Mouse (Mus musculus) MEL (cell line): ENCODE measurements around the gene Tgds. TPM values are rescaled to one million over a fixed set of nuclear protein-coding genes. Genes with fewer than 3 reads are reported as not detected.

Experiments
- DNase-seq: peaks from one replicate; pipeline ENCODE4 v3.0.0; 2011; ENCODE audit warnings: low read depth, low spot score
- H3K27ac ChIP-seq: 2 replicates; pipeline ENCODE4 v1.5.1; 2012; ENCODE audit warnings: low read depth, mild to moderate bottlenecking, control low read depth, low read length, moderate library complexity; ENCODE audit not compliant: control insufficient read depth
- H3K27me3 ChIP-seq, 2 experiments: fragments of 150-350 bp in 1 of 2; sonication (generic) in 1 of 2; 2 replicates each; pipeline ENCODE4 v1.6.1; 2012; ENCODE audit warnings: low read length in 2 of 2, mild to moderate bottlenecking in 2 of 2, improper control_type of control experiment in 1 of 2, moderate library complexity in 1 of 2; ENCODE audit not compliant: insufficient read depth in 2 of 2, control insufficient read depth in 1 of 2
- H3K36me3 ChIP-seq, 2 experiments: 2 replicates each; pipeline ENCODE4 v1.6.1; 2012 to 2014; ENCODE audit warnings: low read length in 2 of 2, improper control_type of control experiment in 1 of 2, inconsistent platforms in 1 of 2, mild to moderate bottlenecking in 1 of 2; ENCODE audit not compliant: insufficient read depth in 2 of 2, control insufficient read depth in 1 of 2
- H3K4me1 ChIP-seq, 2 experiments: fragments of 150-350 bp in 1 of 2; sonication (generic) in 1 of 2; 2 replicates each; pipeline ENCODE4 v1.6.1; 2012; ENCODE audit warnings: low read length in 2 of 2, improper control_type of control experiment in 1 of 2, mild to moderate bottlenecking in 1 of 2; ENCODE audit not compliant: insufficient read depth in 2 of 2, control insufficient read depth in 1 of 2
- H3K4me3 ChIP-seq, 2 experiments: fragments of 150-350 bp in 1 of 2; sonication (generic) in 1 of 2; 2 replicates each; pipeline ENCODE4 v1.5.1; 2012; ENCODE audit warnings: low read depth in 2 of 2, low read length in 2 of 2, mild to moderate bottlenecking in 2 of 2, moderate library complexity in 2 of 2, control low read depth in 1 of 2, improper control_type of control experiment in 1 of 2; ENCODE audit not compliant: control insufficient read depth in 1 of 2, insufficient read depth in 1 of 2
- H3K79me2 ChIP-seq: 2 replicates; pipeline ENCODE4 v1.6.1; 2012; ENCODE audit warnings: mild to moderate bottlenecking, low read length, moderate library complexity; ENCODE audit not compliant: control insufficient read depth, poor library complexity, insufficient read depth
- H3K9ac ChIP-seq: 2 replicates; pipeline ENCODE4 v1.6.1; 2012; ENCODE audit warnings: low read depth, mild to moderate bottlenecking, control low read depth, low read length, moderate library complexity; ENCODE audit not compliant: control insufficient read depth, poor library complexity, severe bottlenecking
- H3K9me3 ChIP-seq: fragments of 150-350 bp; sonication (generic); replicated peaks from 2 replicates; pipeline ENCODE4 v1.6.1; 2012; ENCODE audit warnings: mild to moderate bottlenecking, low read length, improper control_type of control experiment, moderate library complexity; ENCODE audit not compliant: insufficient read depth
- CHD2 ChIP-seq: IDR thresholded peaks from 2 replicates; pipeline ENCODE4 v1.6.1; 2011; ENCODE audit warnings: low read length, improper control_type of control experiment
- ELF1 ChIP-seq: IDR thresholded peaks from 2 replicates; pipeline ENCODE4 v1.6.1; 2014; ENCODE audit warnings: low read depth, mild to moderate bottlenecking, inconsistent platforms, low read length, improper control_type of control experiment, moderate library complexity
- EP300 ChIP-seq, 2 experiments: IDR thresholded peaks; 2 replicates each; pipeline ENCODE4 v1.6.1; 2011; ENCODE audit warnings: improper control_type of control experiment in 2 of 2, low read length in 2 of 2, low read depth in 1 of 2, mild to moderate bottlenecking in 1 of 2
- ETS1 ChIP-seq: IDR thresholded peaks from 2 replicates; pipeline ENCODE4 v1.6.1; 2012; ENCODE audit warnings: low read depth, mild to moderate bottlenecking, inconsistent platforms, low read length, improper control_type of control experiment, moderate library complexity
- GABPA ChIP-seq: IDR thresholded peaks from 2 replicates; pipeline ENCODE4 v1.6.1; 2012; ENCODE audit warnings: low read depth, mild to moderate bottlenecking, inconsistent platforms, low read length, improper control_type of control experiment, moderate library complexity
- GATA1 ChIP-seq: IDR thresholded peaks from 2 replicates; pipeline ENCODE4 v1.6.1; 2011; ENCODE audit warnings: low read depth, low read length, improper control_type of control experiment
- KAT2A ChIP-seq: conservative IDR thresholded peaks from 2 replicates; pipeline ENCODE4 v1.6.1; 2012; ENCODE audit warnings: low read depth, low read length, improper control_type of control experiment, inconsistent platforms
- MAX ChIP-seq: IDR thresholded peaks from 2 replicates; pipeline ENCODE4 v1.6.1; 2011; ENCODE audit warnings: low read length, improper control_type of control experiment
- MEF2A ChIP-seq: IDR thresholded peaks from 2 replicates; pipeline ENCODE4 v1.6.1; 2014; ENCODE audit warnings: low read depth, mild to moderate bottlenecking, inconsistent platforms, low read length, improper control_type of control experiment; ENCODE audit not compliant: poor library complexity, insufficient replicate concordance, severe bottlenecking; ENCODE audit errors: extremely low read depth
- NELFE ChIP-seq: IDR thresholded peaks from 2 replicates; pipeline ENCODE4 v1.6.1; 2011; ENCODE audit warnings: low read depth, low read length, improper control_type of control experiment
- POLR2AphosphoS2 ChIP-seq: IDR thresholded peaks from 2 replicates; pipeline ENCODE4 v1.6.1; 2011; ENCODE audit warnings: low read length, improper control_type of control experiment
- POLR2AphosphoS5 ChIP-seq: IDR thresholded peaks from 2 replicates; pipeline ENCODE4 v1.6.1; 2012; ENCODE audit warnings: low read depth, borderline replicate concordance, mild to moderate bottlenecking, inconsistent platforms, low read length, moderate library complexity, mixed read lengths
- RAD21 ChIP-seq: IDR thresholded peaks from 2 replicates; pipeline ENCODE4 v1.6.1; 2011; ENCODE audit warnings: mild to moderate bottlenecking, low read depth, low read length, improper control_type of control experiment
- SIN3A ChIP-seq: IDR thresholded peaks from 2 replicates; pipeline ENCODE4 v1.6.1; 2012; ENCODE audit warnings: low read length, improper control_type of control experiment, inconsistent platforms
- TAL1 ChIP-seq: IDR thresholded peaks from 2 replicates; pipeline ENCODE4 v1.6.1; 2012; ENCODE audit warnings: mild to moderate bottlenecking, inconsistent platforms, low read length, moderate library complexity, mixed read lengths
- TBP ChIP-seq: IDR thresholded peaks from 2 replicates; pipeline ENCODE4 v1.8.0; 2011; ENCODE audit warnings: low read depth, low read length, improper control_type of control experiment
- UBTF ChIP-seq: IDR thresholded peaks from 2 replicates; pipeline ENCODE4 v1.6.1; 2012; ENCODE audit warnings: low read depth, mild to moderate bottlenecking, inconsistent platforms, low read length, improper control_type of control experiment, moderate library complexity, borderline replicate concordance; ENCODE audit not compliant: insufficient read depth
- USF1 ChIP-seq: IDR thresholded peaks from 2 replicates; pipeline ENCODE4 v1.6.1; 2014; ENCODE audit warnings: low read depth, mild to moderate bottlenecking, inconsistent platforms, low read length, improper control_type of control experiment, moderate library complexity
- ZMIZ1 ChIP-seq: IDR thresholded peaks from 2 replicates; pipeline ENCODE4 v1.6.1; 2012; ENCODE audit warnings: low read depth, mild to moderate bottlenecking, inconsistent platforms, low read length, improper control_type of control experiment, moderate library complexity
- ZNF384 ChIP-seq: IDR thresholded peaks from 2 replicates; pipeline ENCODE4 v1.6.1; 2012; ENCODE audit warnings: low read depth, mild to moderate bottlenecking, inconsistent platforms, low read length, improper control_type of control experiment
- polyA plus RNA-seq, 2 experiments: library from polyadenylated mRNA; stranded (reverse) in 1 of 2; unstranded in 1 of 2; fragments of >175 nt in 1 of 2; fragments of >200 nt in 1 of 2; gene quantifications; 2 replicates each; pipeline versions ENCODE4 v1.2.1 to v1.2.4; 2012; ENCODE audit warnings: low replicate concordance in 2 of 2, low read depth in 1 of 2; ENCODE audit not compliant: insufficient read length in 2 of 2, insufficient read depth in 1 of 2, missing spikeins in 1 of 2
- total RNA-seq: library from RNA; depleted of rRNA; stranded (reverse); fragments of 300-350 nt; gene quantifications from 2 replicates; pipeline ENCODE4 v1.2.3, GENCODE M21; 2012

Gene Tgds
- total and polyA plus RNA-seq, 3 experiments: 11.3 to 13.4 TPM; not detected in 1

DNA sequence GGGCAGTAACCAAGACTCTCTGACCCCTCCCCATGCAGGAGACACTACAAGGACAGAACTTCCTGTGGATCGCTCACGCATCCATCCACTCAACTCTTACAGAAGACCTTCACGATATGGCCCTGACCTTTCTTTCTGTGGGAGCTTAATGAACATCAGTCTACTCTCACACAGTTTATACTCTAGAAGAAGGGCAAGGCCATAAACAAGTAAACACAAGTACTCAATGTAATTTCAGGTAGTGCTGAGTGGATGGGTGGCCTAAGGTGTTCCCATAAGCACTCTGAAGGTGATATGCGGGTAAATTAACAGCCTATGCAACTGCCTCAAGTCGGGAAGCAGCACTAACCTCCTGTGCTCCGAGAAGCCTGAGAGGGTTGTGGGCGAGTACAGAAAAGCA is 1.1 kb downstream of the Tgds start:
- no peak for TF ChIP-seq ZMIZ1
- TF ChIP-seq POLR2AphosphoS5: no peak
- no peak for TF ChIP-seq SIN3A
- TF ChIP-seq GABPA: no peak
- TF ChIP-seq MEF2A: no peak
- TF ChIP-seq TBP: no peak
- no peak for TF ChIP-seq GATA1
- no peak for TF ChIP-seq POLR2AphosphoS2
- TF ChIP-seq RAD21: no peak
- TF ChIP-seq EP300 (IDR thresholded peaks at IDR 0.05; ENCODE audit: low read depth in 1 of 2, low read length in 2 of 2): no peak
- TF ChIP-seq ETS1: no peak
- TF ChIP-seq CHD2: no peak
- no peak for TF ChIP-seq USF1
- TF ChIP-seq ZNF384: no peak
- TF ChIP-seq ELF1: no peak
- TF ChIP-seq MAX: no peak
- peaks cover 5% of the 10 kb centered on the region for H3K79me2 ChIP-seq
- H3K27ac ChIP-seq: no peak overlapping the region
- no peaks in the 10 kb centered on the region for H3K27me3 ChIP-seq
- no peak for DNase-seq
- H3K4me3 ChIP-seq: no peak overlapping the region
- peaks cover 0 to 4% of the 10 kb centered on the region in 2 experiments; a peak in 2 of 4 replicates for H3K36me3 ChIP-seq
- H3K4me1 ChIP-seq: no peaks in the 10 kb centered on the region
- no peaks in the 10 kb centered on the region for H3K9me3 ChIP-seq
- no peak overlapping the region; the same call in 1 of the 2 replicates for H3K9ac ChIP-seq

DNA sequence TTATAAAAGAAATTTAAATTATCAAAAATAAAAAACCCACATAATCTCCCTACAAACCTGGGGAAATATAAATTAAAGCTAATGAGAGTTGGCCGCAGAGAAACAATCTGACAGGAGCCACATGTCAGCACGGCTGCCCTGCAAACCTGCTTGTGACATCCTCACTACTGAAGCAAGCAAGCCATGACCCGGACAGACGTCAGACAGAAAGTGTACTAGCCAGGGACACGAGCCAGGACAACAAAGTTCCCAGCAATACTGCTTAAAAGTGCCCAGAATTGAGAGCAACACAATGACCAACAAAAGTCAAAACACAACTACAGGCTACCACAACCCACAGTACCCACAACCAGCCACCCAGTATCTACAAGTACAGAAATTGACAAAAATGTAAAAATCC is 6.3 kb downstream of the Tgds start:
- no peaks in the 10 kb centered on the region for H3K9me3 ChIP-seq
- H3K4me3 ChIP-seq: no peak overlapping the region
- no peak for DNase-seq
- H3K36me3 ChIP-seq: no peaks in the 10 kb centered on the region; a peak in 1 of 4 replicates
- no peaks in the 10 kb centered on the region for H3K27me3 ChIP-seq
- H3K4me1 ChIP-seq: no peaks in the 10 kb centered on the region
- H3K9ac ChIP-seq: no peak overlapping the region
- H3K79me2 ChIP-seq: no peaks in the 10 kb centered on the region
- no peak for TF ChIP-seq USF1
- no peak for TF ChIP-seq SIN3A
- no peak for TF ChIP-seq ZNF384
- TF ChIP-seq NELFE: no peak
- no peak for TF ChIP-seq UBTF
- TF ChIP-seq KAT2A: no peak
- no peak for TF ChIP-seq POLR2AphosphoS2
- no peak for TF ChIP-seq TAL1
- no peak for TF ChIP-seq ZMIZ1
- TF ChIP-seq, all 39 proteins: peak for 0
- no peak overlapping the region for H3K27ac ChIP-seq
